Mouse (Mus musculus) adrenal gland, postnatal 25 days (tissue): Measurements from ENCODE around the gene Apobec2. TPM values are rescaled to one million over a fixed set of nuclear protein-coding genes. Genes with fewer than 3 reads are reported as not detected.

Source experiments
- DNase-seq: peaks from one replicate; pipeline ENCODE4 v3.0.0; 2021; ENCODE audit warnings: mixed read lengths
- total RNA-seq: library from RNA; stranded (reverse); gene quantifications from 2 replicates; pipeline ENCODE4 v1.2.3, GENCODE M21; 2021

Gene Apobec2
- total RNA-seq, 1 experiment from 2014 or later, result 1.5 TPM

DNA sequence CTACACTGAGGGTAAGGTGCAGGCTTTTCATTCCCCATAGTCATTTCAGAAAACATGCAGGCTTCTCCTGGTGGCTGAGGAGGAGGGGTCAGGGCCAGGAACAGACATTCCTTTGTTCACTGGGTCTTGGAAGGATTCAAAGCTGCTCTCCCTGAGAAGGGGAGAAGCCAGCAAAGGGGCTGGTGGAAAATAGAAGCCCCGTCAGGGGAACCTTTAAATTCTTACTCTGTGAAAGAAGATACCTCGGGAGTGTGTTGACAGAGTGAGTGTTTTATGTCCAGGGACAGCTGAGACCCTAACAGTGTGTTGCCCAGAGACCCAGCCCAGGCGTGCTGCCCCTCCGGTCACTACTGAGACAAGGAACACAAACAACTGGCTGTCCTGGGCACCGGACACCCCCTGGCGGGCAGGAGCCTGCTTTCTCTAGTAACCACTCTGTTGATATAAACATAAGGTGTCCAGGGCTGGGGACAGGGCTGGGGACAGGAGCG lies 4.7 kb upstream of the Apobec2 start:
- no peak for DNase-seq

DNA sequence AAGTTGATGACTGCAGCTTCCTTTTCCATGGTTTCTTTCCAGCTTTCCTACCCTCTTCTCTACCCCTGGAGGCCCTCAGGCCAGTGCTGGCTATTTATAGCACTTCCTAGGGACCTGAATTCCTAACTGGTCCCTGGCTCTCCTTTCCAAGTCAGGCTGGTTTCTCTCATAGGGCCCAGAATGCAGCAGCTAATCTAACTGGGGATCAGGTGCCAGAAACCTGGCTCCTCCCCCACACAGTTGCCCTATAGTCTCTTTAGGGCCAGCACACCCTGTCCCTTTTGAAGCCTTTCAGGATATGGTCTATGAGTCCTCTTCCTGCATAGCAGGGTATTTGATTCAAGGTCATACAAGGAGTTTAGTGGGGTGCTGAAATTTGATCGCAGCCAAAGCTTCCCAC lies 3.8 kb upstream of the Apobec2 start:
- DNase-seq, result no peak

DNA sequence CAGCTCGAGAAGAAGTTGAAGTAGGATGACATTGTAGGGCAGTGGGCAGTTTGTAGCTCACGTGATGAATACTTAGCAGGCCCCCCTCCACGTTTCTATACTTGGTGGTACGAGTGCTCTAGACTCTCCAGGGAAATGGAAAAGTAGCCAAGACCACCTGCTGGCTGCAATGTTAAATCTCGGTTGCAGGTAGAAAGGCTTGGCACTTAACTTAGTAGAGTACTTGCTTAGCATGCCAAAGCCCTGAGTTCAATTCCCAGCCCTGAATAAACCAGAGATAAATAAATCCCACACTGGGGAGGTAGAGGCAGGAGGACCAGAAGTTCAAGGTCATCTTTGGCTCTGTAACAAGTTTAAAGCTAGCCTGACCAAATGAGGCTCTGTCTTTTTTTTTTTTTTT lies 1.7 kb upstream of the Apobec2 start:
- no peak for DNase-seq

DNA sequence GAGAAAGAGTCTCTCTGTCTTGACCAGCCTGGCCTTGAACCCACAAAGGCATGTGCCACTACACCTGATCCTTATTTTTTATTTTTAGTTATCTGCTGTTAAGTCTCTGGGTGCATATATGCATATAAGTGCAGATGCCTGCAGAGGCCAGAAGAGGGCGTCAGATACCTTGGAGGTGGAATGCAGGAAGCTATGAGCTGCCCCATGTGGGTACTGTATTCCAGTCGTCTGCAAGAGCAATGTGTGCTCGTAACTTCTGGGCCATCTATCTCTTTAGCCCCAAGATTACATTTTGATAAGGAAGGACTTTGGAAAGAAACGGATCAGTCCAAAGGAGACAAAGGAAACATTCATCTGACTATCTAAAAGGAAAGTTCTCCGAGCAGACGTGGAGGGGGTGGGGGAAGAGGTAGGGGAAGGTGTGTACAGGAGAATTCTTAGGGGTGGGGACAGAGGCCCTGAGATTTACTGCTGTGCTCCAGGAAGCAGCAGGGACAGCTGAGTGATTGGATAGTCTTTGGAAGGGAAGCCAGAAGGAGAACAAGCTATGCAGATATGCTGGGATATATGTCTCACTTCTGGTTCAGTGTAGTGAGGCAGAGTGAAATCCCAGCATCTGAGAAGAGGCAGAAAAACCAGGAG lies 1.1 kb upstream of the Apobec2 start:
- no peak for DNase-seq

DNA sequence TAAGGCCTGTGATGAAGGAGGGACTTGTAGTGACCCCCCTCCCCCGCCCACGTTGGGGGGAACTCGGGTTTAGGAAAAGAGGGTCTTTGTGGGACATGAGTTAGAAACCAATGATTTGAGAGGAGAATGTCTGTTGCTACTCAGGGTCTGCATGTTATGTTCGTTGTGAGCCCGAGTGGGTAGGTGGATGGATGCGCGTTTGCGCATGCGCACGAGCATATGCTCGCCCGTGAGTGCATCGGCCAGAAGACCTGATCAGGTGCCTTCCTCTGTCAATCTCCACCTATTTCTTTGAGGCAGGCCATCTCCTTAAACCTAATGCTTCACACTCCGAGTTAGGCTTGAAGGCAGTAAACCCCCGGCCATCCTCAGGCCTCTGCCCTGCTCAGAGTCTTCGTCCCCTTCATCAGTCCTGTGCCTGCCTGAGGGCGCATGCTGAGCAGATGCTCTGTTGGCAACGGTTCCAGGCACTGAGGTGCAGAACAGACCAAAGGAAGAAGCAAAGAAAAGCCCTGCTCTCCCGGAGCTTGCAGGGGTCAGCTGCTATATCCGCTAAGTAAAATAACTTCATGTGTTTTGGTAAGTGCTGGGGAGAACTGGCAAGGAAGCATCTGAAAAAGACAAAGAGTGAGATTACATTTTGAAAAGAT lies 401 bp upstream of the Apobec2 start:
- DNase-seq, result no peak

DNA sequence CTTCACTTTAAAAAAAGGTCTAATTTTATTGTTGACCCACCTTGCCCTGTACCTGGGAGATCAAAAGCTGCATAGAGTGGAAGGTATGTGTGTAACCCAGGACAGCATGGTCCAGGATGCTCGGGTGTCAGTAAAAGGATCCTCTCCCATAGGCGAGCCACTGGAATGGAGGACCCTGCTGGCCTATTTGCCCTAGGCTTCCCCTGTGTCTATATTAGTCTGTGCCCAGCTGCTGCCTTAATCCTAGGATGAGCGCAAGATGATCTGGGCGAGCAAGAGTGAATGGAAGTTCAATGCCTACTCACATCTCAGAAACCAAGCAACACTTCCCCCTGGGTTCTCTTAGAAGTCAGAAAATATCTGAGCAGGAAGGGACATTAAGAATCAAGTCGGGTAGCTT lies 1.7 kb downstream of the Apobec2 start:
- DNase-seq, result no peak

DNA sequence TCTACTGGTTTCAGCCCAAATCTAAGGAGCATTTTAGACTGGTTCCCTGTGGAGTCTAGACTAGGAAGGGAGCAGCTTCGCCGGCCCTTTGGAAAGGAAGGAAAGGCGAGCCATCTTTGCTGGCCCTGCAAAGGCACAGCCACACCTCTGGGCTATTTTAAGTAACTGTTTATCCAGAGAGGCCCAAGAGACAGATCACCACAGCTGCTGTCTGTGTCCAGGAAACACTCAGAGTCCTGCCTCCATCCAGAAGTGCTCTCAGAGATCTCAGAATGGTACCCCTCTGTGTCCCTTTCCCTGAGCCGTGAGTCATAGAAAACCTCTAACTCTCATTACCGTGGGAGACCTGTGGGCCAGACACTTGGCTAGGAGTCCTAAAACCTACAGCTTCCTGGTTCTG lies 2.3 kb downstream of the Apobec2 start:
- no peak for DNase-seq

DNA sequence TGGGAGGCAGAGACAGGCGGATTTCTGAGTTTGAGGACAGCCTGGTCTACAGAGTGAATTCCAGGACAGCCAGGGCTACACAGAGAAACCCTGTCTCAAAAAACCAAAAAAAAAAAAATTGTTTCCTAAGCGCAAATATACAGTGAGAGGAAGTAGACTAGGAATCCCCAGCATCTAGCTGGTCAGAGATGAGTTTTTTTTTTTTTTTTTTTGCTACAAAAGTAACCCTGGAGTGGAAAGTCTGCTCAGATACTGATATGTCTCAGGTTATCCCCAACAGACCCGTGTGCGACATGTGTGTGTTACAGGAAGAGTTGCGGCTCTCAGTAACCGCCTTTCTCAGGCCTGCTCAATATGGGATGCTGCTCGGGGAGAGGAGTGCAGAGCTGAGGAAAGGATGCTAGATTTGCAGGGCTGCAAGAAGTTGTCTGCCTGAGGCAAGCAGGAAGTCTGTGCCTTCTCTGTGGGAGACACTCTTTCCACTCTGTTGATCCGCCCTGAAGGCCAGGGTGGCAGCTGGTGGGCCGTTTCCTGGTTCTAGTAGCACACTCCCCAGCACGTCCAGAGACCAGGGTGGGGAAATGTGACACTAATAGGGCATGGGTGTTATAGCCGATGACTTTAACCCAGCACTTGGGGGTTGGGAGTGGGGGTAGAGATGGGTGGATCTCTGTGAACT lies 4.7 kb downstream of the Apobec2 start:
- no peak for DNase-seq

DNA sequence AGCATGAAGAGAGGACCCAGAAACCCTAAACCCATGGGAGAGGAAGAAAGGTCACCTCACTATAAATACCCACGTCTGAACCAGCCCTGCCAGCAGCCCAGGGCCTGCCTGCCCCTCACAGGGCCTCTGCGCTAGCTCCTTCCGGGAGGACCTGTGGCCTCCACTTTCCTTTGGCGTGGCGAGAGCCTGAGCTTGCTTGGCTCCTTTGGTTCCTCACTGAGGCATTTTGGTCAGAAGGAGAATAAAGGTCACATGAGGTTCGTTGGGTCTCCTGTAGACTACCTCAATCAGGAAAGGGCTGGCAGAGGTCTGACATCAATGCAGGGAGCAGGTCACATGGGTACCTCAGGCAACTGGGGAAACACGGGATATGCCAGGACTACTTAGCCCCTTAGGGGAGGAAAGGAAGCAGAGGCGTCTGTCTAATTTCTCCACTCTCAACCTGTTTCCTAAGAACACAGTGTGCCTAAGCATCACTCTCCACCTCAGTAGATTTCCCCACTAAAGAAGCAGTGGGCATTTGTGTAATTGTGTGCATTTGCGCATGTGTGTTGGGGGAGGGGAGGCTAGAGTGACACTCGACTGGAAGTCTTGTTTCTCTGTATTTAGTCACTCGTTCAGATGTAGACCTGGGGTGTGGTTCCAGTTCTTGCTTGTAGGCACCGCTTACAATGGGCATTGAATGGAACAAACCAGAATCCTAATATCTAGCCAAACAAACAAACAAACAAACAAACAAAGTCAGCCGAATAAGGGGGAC lies 5.6 kb downstream of the Apobec2 start:
- no peak for DNase-seq

DNA sequence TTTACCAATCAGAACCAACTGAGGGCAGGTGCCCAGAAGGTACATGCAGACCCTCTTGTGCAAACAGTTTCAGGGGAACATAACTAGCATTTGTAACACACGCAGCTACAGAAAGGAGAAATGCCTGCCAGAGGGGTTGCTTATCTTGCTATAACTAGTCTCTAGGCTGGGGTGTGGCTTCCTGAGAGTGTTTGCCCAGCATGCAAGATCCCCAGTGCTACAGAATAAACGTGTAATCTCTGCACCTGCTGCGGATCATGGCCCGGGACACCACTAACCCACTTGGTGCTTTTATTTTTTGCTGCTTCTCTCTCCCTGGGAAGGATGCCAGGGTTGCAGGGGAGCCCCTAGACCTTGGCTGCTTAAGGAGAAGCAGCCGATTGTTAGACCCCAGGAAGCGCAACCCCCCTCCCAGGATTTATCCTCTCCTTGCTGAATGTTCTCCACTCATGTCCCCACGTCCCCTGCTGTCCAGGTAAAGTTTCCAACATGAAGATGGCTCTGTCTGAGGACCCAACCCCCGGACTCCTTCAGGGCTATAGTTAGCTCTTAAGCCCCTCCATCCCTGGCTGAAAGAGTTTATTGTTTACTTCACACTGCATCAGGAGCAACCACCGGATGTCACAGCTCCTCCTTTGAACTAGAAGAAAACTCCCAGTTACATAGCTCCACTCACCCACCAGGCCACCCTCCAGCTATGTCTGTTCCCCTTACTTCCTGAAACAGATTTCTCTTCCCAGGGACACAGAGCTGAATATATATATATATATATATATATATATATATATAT lies 6.7 kb downstream of the Apobec2 start:
- no peak for DNase-seq

DNA sequence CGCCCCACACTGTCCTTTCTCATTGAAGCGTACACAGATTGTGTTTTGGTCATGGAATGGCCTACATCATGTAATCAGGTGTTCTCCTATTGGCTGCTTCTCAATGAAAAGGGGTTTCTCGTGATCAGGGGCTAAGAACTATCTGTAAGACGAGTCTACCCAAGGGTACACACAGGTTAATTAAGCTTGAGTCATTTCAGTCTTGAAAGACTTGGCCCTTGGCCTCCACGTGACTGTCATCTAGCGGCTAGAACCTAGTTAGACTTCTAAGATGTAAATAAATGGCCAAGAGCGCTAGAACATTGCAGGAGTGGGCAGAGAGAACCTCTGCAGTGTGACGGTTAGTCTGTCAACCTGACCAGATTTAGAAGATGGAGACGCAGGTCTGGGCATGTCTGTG lies 8.5 kb downstream of the Apobec2 start:
- no peak for DNase-seq

DNA sequence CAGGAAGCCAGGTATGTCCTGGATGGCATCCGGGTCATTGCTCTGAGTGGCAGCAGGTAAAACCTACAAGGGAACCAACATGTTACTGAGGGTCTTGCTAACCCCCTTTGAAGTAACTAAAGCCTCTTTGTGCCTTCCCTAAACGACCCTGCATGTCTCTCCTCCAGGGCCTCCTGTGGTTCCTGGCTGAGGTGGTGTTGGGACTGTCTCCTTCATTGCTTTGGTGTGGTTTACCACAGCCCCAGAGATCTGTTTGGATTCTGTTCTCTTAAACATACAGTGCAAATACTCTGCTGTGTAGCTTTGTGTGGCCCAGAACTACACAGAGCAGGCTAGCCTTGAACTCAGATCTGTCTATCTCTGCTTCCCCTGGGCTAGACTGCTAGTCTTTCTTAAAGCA lies 13.2 kb downstream of the Apobec2 start:
- DNase-seq, result no peak

DNA sequence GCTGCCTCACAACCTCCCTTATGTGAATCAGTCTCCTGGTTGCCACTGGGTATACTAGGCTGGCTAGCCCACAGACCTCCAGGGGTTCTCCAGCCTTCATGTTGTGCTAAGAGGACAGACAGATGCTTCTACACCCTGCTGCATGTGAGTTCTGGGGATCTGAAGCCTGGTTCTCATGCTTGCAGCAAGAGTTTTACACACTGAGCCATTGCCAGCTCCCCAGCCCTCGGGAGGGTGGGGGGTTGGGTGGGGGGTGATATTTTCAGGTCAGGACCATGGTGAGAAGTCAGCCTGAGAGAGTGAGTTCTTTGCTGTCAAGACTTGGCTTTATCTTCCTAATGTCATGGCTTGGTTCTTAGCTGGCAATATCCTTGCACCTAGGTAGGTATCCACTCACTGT lies 13.9 kb downstream of the Apobec2 start:
- DNase-seq, result no peak

DNA sequence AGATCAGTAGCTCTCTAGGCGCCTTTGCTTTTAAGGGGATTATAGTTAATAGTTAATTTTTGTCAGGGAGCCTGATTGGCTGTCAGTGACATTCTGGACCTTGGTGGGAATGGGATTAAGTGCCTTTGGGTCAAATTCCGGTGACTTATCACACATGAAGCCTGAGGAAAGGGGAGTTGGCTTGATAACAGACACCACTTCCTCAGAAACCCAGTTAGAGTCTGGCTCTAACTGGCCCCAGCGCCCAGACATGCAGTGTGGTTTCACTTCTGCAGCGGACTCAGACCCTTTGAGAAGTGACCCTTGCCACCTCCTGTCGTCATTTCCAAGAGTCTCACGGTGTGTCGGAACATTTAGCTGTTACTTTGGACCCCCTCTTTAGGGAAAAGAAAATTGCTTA lies 14.6 kb downstream of the Apobec2 start:
- DNase-seq, result no peak

DNA sequence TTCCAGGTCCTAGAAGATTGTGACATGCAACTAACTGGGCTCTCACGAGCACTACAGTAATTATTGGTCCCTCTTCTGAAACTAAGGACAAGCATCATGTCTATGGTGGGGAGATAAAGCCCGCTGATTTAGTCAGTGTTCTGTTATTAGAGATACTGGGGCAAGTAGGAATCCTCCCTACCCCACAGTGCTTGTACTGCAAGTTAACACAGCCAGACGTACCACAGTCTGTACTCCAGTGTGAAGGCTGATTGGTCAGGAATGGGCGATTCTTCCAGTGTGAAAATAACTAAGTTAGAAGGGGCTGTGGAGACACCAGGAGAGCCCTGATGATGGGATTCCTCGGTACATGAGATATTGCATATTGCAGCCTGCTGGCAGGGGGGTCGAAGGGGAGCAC lies 15.2 kb downstream of the Apobec2 start:
- DNase-seq, result no peak

DNA sequence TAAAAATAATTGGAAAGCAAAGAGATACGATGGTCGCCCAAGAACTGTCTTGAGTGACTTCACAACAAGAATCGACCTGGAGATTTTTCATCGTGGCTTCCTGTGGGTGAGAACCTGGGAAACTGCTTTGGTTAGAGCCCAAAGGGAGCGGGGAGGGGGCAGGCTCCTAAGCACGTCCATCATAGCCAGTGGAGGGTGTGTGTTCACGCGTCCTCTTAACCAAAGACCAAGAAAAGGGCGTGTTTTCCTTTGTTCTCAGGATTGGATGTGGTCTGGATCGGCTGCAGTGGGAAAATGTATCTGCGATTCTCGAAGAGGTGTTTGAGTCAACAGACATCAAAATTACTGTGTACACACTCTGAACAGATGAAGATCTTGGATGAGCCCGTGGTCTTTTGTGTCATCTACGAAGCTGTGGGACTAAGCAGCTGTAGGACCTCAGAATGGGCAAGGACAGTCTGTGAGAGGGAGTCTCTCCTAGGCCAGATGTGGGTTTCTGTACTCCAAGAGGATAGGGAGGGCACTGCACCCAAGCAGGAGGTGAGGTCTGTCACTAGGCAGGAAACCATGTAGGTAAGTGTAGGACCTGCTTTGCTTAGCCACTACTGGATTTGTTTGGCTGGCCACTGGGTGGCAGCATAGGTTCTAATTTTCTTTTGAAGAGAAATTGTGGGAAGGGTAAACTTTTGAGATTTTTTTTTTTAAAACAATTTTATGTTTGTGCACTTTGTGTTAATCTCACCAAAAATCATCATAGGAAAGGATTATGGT lies 16.1 kb downstream of the Apobec2 start:
- peak; percentile 48 for DNase-seq

DNA sequence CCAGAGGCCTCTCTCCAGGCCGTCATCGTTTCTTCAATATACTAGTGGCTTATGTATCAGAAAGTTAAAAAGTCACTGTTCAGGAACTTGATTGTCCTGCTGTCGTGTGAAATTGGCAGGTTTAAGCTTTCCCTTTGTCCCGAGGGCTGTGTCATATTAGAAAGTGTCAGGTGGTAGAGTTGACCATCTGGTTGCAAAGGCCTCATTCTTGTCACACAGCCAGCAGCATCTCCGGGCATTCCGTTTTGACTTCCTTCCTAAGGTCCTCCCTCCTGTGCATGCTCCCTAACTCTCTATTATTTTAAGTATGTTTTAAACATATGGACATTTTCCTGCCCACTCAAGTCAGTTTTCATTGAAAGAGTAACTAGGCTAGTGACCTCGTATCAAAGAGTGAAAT lies 16.7 kb downstream of the Apobec2 start:
- no peak for DNase-seq

DNA sequence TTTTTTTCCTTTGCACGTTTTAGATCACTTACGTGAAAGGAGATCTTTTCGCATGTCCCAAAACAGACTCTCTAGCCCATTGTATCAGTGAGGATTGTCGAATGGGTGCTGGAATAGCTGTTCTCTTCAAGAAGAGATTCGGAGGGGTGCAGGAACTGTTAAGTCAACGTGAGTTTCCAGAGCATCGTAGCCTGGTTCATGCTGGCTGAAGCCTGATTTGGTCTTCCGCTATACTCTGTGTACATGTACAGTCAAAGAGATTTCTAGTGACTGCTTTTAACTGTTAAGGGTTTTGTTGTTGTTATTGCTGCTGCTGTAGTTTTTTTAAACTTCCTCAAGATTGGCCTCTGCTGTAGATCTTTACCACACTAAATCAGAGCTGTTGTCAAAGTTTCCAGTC lies 21.5 kb downstream of the Apobec2 start:
- DNase-seq, result no peak

DNA sequence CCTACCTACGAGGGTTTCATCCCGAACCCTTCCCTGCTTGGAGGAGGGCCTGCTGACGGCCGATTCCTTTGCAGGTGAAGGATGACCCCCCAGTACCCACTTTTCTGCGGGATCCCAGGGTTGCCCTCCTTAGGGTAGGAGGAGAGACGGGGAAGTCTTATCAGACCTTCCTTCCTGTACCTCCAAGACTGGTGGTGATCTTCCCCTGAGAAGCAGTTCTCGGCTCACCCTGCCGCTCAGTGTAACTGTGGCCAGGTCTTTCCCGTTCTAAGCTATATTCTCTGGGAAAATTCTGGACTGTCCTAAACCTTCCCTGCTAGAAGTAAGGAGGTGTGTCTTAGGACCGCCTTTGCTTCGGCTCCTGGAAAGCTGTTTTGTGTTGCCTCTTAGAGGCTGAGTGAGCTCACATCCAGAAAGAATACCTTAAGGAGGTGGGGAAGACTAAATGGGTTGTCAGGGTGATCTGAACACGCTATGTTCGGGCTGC lies 22.4 kb downstream of the Apobec2 start:
- DNase-seq, result no peak

DNA sequence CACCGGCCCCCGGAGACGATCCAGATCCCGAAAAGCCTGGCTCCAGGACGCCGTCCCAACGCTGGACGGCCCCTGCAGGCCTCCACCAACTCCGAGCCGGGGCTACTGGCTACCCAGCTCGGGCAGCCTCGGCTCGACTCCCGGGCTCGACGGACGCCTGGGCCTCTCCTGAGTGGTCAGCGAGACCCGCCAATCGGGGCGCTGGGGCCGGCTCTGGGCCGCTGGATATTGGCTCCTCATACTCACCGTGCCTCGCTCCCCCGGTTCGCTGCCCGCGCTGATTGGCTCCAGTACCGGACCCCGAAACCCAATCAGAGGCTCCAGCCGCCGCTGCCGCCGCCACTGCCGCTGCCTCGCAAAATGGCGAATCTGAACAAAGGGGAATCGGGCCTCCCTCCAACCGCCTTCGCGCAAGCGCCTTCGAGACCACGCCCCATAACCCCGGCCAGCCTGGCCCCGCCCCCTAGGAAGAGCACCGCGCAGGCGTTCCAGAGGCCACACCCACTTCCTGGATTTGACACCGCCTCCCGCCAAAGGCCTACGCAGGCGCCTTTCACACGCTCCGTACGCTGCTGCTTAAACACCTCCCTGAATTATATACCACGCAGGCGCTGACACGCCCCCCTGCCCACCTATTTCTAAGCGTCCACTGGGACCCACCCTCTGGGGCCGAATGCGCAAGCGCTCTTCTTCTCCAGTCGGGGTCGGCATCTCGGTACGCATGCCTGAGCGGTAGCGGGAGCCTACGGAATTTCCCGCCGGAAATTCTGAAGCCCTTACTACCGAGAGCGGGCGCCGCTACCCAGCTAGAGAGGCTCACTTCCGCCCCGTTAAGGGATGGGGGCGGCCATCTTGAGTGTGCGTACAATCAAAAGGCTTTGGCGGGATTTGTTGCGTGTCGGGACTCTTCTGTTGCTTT lies 23.1 kb downstream of the Apobec2 start, which contains the start of the genes Nfya and Oard1:
TSS of gene Nfya (minus strand) at position 527 of the 919 bp plus-strand sequence.
TSS of gene Oard1 (plus strand) at position 635 of the 919 bp plus-strand sequence.
- peak; percentile 99 for DNase-seq
